Mouse (Mus musculus) kidney, adult 2 months (tissue): ENCODE measurements at regions not wholly inside any gene's neighbourhood (a gene's known extent, or its start where the extent isn't known, plus 50 kb on each side); places are given as distances from the start of the nearest gene placed in this dataset.

ENCODE experiments used
- CTCF ChIP-seq: fragments of 200-500 bp; conservative IDR thresholded peaks from 2 replicates; pipeline ENCODE4 v1.5.1; 2011; ENCODE audit warnings: low read depth, mild to moderate bottlenecking, control low read depth, low read length, moderate library complexity, mixed read lengths; ENCODE audit not compliant: insufficient read depth, insufficient read length
- POLR2A ChIP-seq: fragments of 200-500 bp; IDR thresholded peaks from one replicate; pipeline ENCODE4 v1.6.1; 2011; ENCODE audit warnings: low read depth, low read length, control low read depth

- no peak for TF ChIP-seq CTCF
- no peak for TF ChIP-seq POLR2A
These were observed 63.8 kb upstream of the Ngly1 start for GRCm38 (mm10) chr14:16185246-16185645.
